Mouse (Mus musculus) embryonic facial prominence, embryonic 13.5 days (tissue): Measurements from ENCODE around the gene Tex14. TPM values are rescaled to one million over a fixed set of nuclear protein-coding genes. Genes with fewer than 3 reads are reported as not detected.

Source experiments
- ATAC-seq: fragments of 200-750 bp; cut with Nextera tagmentation; 2 replicates; pipeline ENCODE4 v1.8.0; 2017; ENCODE audit warnings: low read depth; ENCODE audit not compliant: insufficient number of reproducible peaks, insufficient read depth, low FRiP score, low TSS enrichment
- H3K27ac ChIP-seq: fragments of 300-500 bp; sonication (generic); 2 replicates; pipeline ENCODE4 v1.5.1; 2015; ENCODE audit warnings: moderate library complexity, mild to moderate bottlenecking, inconsistent platforms
- H3K27me3 ChIP-seq: fragments of 300-500 bp; sonication (generic); 2 replicates; pipeline ENCODE4 v1.6.1; 2015; ENCODE audit warnings: mild to moderate bottlenecking, inconsistent platforms
- H3K36me3 ChIP-seq: fragments of 300-500 bp; sonication (generic); 2 replicates; pipeline ENCODE4 v1.6.1; 2015; ENCODE audit warnings: mild to moderate bottlenecking, inconsistent platforms
- H3K4me1 ChIP-seq: fragments of 300-500 bp; sonication (generic); 2 replicates; pipeline ENCODE4 v1.6.1; 2015; ENCODE audit warnings: inconsistent platforms
- H3K4me2 ChIP-seq: fragments of 300-500 bp; sonication (generic); 2 replicates; pipeline ENCODE4 v1.6.1; 2015; ENCODE audit warnings: moderate library complexity, mild to moderate bottlenecking, inconsistent platforms
- H3K4me3 ChIP-seq: fragments of 300-500 bp; sonication (generic); 2 replicates; pipeline ENCODE4 v1.5.1; 2015; ENCODE audit warnings: mild to moderate bottlenecking, inconsistent platforms
- H3K9ac ChIP-seq: fragments of 300-500 bp; sonication (generic); 2 replicates; pipeline ENCODE4 v1.6.1; 2015; ENCODE audit warnings: mild to moderate bottlenecking, inconsistent platforms
- H3K9me3 ChIP-seq: fragments of 300-500 bp; sonication (generic); 2 replicates; pipeline ENCODE4 v1.6.1; 2016; ENCODE audit warnings: inconsistent platforms
- WGBS: fragments of 180-500 bp; shearing (Covaris S2); methylation state at CpG from one replicate; pipeline ENCODE4 v1.1.7; 2015; ENCODE audit warnings: mixed read lengths; 5-methylcytosine and 5-hydroxymethylcytosine counted together
- polyA plus RNA-seq: library from polyadenylated mRNA; unstranded; fragments of >200 nt; fragmentation: Nextera tagmentation; extraction: Ambion mirVana; gene quantifications from 2 replicates; pipeline ENCODE4 v1.2.1, GENCODE M21; 2015

Tex14 gene
- polyA plus RNA-seq, 1 experiment from 2014 or later, result 0.04 TPM

DNA sequence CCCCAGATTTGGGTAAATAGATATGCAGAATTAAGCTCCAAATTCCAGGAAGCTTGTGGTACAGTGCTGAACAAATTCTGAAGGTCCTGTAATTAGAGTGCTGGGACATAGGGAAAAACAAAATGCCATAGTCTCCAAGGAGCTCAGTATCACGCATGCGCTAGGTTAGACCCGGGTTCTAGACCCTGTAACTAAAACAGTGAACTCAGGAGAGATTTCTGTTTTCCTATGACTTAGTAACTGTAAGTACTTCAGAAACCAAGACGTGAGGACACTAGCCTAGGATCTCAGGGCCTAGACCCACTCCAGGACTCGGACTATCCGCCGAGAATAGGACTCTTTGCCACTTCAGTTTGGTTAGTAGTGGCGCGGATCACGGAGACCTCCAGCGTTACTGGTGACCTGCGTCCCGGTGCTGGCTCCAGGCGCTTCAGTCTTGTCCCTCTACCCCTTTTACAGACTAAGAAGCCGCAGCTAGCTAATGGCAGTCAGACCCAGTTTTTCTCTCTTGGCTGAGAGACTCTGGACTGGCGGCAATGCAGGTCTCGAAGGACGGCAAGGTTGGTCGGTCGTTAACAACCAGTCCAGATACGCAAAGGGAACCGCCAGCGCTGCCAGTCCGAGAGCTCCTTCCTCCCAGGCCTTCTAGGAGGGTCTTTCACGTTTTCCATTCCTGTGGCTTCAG lies 186.1 kb downstream of the Tex14 start:
- Histone ChIP-seq H3K9ac (peak overlapping the region; percentile 91), H3K4me1 (peaks cover 54% of the 10 kb centered on the region), H3K36me3 (0 out of 2 replicates have a peak, but pooled peaks cover 8% of the 10 kb centered on the region), H3K9me3 (no peaks in the 10 kb centered on the region), H3K27ac (peak overlapping the region; percentile 96), H3K27me3 (no peaks in the 10 kb centered on the region), H3K4me3 (peak overlapping the region; percentile 82), H3K4me2 (peak overlapping the region; percentile 81)
- no peak for ATAC-seq
- 2% methylated on average over 25 of the region's 25 CpGs for WGBS

DNA sequence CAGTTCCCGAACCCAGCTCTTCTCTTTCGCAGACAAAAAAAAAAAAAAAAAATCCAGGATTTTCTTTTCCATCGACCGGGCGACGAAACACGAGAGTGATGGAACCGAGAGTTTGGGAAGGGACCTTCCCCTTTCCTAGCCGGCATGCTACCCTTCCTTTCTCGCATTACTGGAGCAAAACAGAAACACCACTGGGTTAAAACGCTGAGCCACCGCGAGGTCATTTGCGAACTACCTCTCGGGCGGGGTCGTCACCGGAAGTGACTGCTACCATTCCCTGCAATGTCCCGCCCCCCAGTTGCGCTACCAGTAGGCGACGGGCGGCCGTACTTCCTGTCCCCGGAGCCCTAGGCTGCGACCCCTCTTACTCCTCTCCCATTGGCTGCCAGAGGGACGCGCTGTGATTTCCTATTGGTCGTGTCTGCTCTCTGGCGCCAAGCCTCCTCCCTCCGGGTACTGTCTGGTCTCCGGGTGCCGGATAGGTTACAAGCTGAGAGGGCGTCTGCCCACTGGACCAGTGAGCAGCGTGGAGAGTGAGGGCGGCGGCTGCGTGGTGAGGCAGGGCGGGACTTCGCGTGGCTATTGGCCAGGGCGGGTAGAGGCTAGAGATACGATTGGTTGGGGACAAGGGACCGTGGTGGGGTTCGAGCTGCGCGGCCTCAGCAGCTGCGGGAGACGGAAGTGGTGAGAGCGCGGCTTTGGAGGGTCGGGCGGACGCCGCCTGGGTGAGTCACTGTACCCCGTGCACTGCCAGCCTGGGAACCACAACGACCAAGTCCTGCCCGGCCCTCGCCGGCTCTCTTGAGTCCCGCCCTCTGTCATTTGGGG lies 186.9 kb downstream of the Tex14 start, which contains the start of gene Mtmr4:
TSS of gene Mtmr4 (plus strand) at position 637 of the 828 bp plus-strand sequence.
- H3K36me3 ChIP-seq, result 0 out of 2 replicates have a peak, but pooled peaks cover 8% of the 10 kb centered on the region
- peak within 1 kb of the TSS; percentile 91 for H3K9ac ChIP-seq
- ATAC-seq, result peak; percentile 98
- H3K4me2 ChIP-seq, result peak within 1 kb of the TSS; percentile 95
- no peaks in the 10 kb centered on the region for H3K27me3 ChIP-seq
- H3K4me3 ChIP-seq, result peak within 1 kb of the TSS; percentile 82
- H3K4me1 ChIP-seq, result peaks cover 62% of the 10 kb centered on the region
- H3K27ac ChIP-seq, result peak within 1 kb of the TSS; percentile 96
- no peaks in the 10 kb centered on the region for H3K9me3 ChIP-seq
- WGBS, result under 1% methylated on average over 61 of the region's 61 CpGs

DNA sequence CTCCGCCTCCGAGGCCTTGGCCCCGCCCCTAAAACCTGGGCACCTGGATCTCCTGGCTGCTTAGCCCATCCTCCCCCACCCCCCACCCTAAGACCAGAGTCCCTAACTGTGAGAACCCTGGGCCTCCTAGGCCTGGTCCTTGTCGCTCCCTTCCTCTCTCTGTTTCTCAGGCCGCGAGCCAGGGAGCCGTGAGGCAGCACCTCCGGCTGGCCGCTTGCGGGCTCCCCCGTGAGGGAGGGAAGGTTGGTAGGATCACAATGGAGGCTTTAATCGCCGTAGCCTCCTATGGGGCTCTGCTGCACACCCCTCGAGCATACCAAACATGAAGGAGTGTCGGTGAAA lies 187.5 kb downstream of the Tex14 start:
- WGBS, result under 1% methylated on average over 15 of the region's 15 CpGs
- H3K9ac ChIP-seq, result peak overlapping the region; percentile 86
- peaks cover 67% of the 10 kb centered on the region for H3K4me1 ChIP-seq
- no peak for ATAC-seq
- peaks cover 12% of the 10 kb centered on the region for H3K36me3 ChIP-seq
- peak overlapping the region; percentile 95 for H3K4me2 ChIP-seq
- no peaks in the 10 kb centered on the region for H3K9me3 ChIP-seq
- peak overlapping the region; percentile 82 for H3K4me3 ChIP-seq
- H3K27ac ChIP-seq, result peak overlapping the region; percentile 96
- no peaks in the 10 kb centered on the region for H3K27me3 ChIP-seq

DNA sequence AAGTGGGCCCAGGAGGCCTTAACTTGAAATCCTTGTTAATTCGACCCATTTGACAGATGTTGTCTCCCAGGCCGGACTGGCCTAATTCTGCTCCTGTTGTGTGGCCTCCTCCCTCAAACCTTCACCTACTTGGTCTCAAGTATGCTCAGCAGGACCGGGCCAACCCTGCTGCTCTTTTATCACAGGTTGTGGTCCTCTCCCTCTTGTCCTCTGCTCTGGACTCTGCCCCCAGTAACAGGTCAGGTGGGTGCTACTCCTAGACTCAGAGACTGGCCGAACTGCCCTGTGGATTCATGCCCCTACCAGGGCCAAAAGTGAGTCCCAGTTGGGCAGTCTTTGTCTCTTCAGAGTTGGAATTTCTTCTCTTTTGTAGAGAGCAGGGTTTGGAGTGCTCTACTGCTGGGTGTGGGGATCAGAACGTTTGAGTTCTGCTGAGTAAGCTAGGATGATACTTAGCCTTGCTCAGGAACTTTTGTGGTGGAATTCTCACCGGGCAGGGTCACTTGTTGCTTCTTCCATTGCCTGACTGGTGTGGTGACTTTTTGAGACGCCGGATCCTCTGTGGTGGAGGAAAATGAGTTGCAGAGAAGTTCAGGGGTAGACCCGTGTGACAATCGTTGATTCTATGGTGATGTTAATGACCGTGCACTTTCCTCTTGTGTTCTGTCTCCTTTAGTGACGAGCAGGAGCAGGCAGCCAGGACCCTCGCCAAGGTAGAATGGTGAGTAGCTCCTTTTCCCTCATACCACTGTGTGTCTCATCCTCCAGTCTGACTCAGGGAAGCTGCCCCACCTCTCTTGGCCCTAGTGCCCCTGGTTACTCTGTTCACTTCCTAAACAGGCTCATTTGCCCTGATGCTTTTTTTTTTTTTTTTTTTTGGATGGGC lies 188.1 kb downstream of the Tex14 start:
- H3K4me2 ChIP-seq, result peak overlapping the region; percentile 95
- H3K27me3 ChIP-seq, result no peaks in the 10 kb centered on the region
- H3K9ac ChIP-seq, result peak overlapping the region; percentile 86
- peaks cover 18% of the 10 kb centered on the region for H3K36me3 ChIP-seq
- H3K9me3 ChIP-seq, result no peaks in the 10 kb centered on the region
- H3K4me3 ChIP-seq, result peak overlapping the region; percentile 82
- H3K27ac ChIP-seq, result peak overlapping the region; percentile 96
- no peak for ATAC-seq
- 35% methylated on average over 13 of the region's 13 CpGs for WGBS
- H3K4me1 ChIP-seq, result peaks cover 67% of the 10 kb centered on the region

DNA sequence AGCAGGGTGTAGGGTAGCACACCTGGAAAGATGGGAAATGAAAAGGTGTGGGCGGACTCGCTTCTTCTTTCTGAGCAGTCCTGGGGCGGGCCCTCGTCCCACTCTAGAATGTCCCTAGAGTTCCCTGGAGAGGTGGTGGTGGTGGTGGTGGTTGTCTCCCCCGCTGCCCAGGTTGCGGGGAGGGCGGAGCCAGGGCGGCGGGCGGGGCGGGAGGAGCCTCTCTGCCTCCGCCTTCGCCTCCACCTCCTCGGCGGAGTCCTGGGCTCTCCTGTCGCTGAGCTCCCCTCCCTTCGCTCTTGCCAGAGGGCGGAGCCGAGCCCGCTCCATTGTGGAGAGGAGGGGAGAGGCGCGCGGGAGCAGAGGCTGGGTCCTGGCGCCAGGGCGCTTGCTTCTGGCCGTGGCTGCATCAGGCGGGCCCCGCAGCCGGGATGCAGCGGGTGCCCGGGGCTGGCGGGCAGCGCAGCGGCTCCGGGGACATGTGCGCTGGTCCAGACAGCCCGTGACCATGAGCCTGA lies 190.5 kb downstream of the Tex14 start:
- H3K27ac ChIP-seq, result peak overlapping the region; percentile 90
- peak overlapping the region; percentile 95 for H3K9ac ChIP-seq
- peak overlapping the region; percentile 92 for H3K4me2 ChIP-seq
- H3K9me3 ChIP-seq, result no peaks in the 10 kb centered on the region
- peaks cover 43% of the 10 kb centered on the region for H3K36me3 ChIP-seq
- H3K4me3 ChIP-seq, result peak overlapping the region; percentile 88
- peak; percentile 62 for ATAC-seq
- WGBS, result under 1% methylated on average over 32 of the region's 37 CpGs
- no peaks in the 10 kb centered on the region for H3K27me3 ChIP-seq
- peaks cover 50% of the 10 kb centered on the region for H3K4me1 ChIP-seq

DNA sequence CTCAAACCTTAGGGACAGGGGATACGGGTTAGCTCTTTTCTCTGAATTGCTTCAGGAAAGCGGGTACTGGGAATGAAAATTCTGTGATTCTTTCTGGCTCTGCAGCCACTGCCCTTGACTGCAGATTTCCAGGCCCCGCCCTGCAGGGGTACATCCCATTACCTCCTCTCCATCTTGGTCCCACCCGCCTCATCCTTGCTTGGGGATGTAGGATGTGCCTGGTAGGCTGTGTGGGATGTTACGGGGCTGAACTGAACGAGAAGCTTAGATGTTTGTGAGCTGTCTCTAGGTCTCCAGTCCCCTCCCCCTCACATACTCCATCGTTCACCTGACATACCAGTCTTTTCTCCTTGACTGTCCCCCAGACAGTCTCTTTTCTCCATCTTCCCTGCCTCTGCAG lies 191.1 kb downstream of the Tex14 start:
- Histone ChIP-seq H3K36me3 (peaks cover 49% of the 10 kb centered on the region), H3K4me2 (peak overlapping the region; percentile 92), H3K27me3 (no peaks in the 10 kb centered on the region), H3K9me3 (no peaks in the 10 kb centered on the region), H3K4me3 (peak overlapping the region; percentile 88), H3K9ac (peak overlapping the region; percentile 95), H3K27ac (peak overlapping the region; percentile 90), H3K4me1 (peaks cover 45% of the 10 kb centered on the region)
- no peak for ATAC-seq
- WGBS, result 3% methylated on average over 7 of the region's 7 CpGs

DNA sequence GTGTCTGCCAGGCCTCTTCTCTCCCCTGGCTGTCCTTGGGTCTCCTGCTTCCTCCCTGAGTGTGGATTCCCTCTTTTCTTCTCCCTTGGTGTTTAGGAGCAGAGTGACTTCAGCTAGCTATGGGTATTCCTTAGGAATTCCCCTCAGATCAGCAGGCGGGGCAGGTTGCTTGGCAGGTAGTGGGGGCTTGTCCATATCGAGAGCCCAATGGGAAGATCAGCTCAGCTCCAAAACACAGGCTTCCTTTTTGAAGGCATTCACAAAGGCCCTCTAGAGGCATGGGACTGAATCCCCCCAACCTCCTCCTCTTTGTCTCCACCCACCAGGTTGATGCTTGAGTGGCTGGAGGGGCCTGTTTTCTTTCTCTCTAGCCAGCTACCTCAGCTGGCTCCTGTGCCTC lies 191.6 kb downstream of the Tex14 start:
- 30% methylated on average over 2 of the region's 2 CpGs for WGBS
- no peak for ATAC-seq
- peaks cover 54% of the 10 kb centered on the region for H3K36me3 ChIP-seq
- peaks cover 45% of the 10 kb centered on the region for H3K4me1 ChIP-seq
- no peaks in the 10 kb centered on the region for H3K27me3 ChIP-seq
- H3K27ac ChIP-seq, result peak overlapping the region; percentile 90
- H3K4me2 ChIP-seq, result peak overlapping the region; percentile 92
- peak overlapping the region; percentile 95 for H3K9ac ChIP-seq
- no peaks in the 10 kb centered on the region for H3K9me3 ChIP-seq
- peak overlapping the region; percentile 88 for H3K4me3 ChIP-seq

DNA sequence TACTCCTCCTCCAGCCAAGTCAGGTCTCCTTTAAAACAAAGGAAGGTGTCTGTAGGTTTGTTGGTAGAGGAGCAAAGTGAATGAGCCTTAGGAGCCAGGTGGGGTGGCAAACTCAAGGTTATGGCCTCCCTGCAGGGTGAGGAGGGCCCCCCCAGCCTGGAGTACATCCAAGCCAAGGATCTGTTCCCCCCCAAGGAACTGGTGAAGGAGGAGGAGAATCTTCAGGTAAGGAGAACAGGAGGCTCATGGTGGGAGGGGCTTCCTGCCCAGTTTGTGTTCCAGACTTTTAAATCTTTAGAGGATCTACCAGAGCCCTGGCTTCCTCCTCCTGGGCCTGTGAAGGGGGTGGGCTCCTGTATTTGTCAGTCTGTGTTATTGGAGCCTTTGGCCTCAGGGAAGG lies 192.2 kb downstream of the Tex14 start:
- H3K4me3 ChIP-seq, result no peak overlapping the region
- H3K36me3 ChIP-seq, result peaks cover 59% of the 10 kb centered on the region
- no peak overlapping the region for H3K27ac ChIP-seq
- H3K4me2 ChIP-seq, result no peak overlapping the region
- H3K9ac ChIP-seq, result peak overlapping the region; percentile 7; the same call in 1 of the 2 replicates
- no peak for ATAC-seq
- H3K9me3 ChIP-seq, result no peaks in the 10 kb centered on the region
- H3K27me3 ChIP-seq, result no peaks in the 10 kb centered on the region
- peaks cover 45% of the 10 kb centered on the region for H3K4me1 ChIP-seq

DNA sequence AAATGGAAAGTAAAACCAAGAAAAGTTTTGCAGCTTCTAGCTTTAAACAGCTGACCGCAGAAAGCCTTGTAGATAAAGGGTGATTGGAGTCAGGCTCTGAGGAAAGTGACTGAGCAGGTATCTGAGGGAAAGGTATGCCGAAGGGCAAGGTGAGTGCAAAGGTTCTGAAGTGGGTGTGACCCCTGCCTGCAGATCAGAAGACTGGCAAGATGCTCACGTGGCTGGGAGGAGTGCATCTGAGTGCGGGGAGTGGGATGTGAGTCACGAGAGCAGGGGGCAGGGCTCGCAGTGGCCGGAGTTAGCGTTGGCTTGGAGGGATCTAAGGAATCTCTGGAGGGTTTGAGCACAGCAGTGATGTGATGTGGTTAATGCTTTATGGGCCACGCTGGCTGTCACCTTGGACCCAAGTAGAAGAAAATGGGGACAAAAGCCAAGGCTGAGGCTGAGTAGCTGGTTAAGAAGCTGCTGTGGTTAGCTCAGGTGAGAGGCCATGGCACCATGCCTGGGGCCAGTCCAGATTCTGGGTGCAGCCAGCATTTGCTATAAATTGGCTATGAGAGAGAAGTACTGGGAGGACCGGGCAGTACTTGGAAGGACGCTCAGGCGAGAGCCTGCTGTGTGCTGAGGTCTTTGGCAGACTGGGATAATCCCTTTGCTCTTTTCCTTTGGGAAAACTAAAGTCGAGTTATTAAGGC lies 194.7 kb downstream of the Tex14 start:
- Histone ChIP-seq H3K9me3 (no peaks in the 10 kb centered on the region), H3K36me3 (peaks cover 76% of the 10 kb centered on the region), H3K4me1 (peaks cover 24% of the 10 kb centered on the region), H3K9ac (no peak overlapping the region), H3K27me3 (no peaks in the 10 kb centered on the region), H3K27ac (no peak overlapping the region), H3K4me2 (no peak overlapping the region), H3K4me3 (no peak overlapping the region)
- no peak for ATAC-seq
- 88% methylated on average over 13 of the region's 13 CpGs for WGBS

DNA sequence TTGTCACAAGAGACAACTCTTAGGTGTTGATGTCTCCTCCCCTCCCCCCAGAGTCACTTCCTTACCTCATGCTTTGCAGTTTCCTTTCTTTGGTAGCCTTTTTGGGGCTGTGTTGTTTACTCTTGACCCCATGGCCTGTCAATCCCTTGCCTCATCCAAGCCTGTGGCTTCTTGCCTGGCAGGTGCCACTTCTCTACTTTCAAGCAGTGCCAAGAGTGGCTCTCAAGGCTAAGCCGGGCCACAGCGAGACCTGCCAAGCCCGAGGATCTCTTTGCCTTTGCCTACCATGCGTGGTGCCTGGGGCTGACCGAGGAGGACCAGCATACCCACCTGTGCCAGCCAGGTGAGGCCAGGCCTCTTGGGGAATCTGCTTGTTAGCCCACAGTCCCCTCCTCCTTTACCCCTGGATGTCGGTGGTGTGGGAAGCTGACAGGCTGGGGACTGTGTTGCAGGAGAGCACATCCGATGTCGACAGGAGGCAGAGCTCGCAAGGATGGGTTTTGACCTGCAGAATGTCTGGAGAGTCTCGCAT lies 195.5 kb downstream of the Tex14 start:
- 93% methylated on average over 10 of the region's 10 CpGs for WGBS
- H3K4me3 ChIP-seq, result no peak overlapping the region
- no peak overlapping the region for H3K9ac ChIP-seq
- ATAC-seq, result no peak
- no peak overlapping the region for H3K27ac ChIP-seq
- H3K4me2 ChIP-seq, result no peak overlapping the region
- H3K36me3 ChIP-seq, result peaks cover 85% of the 10 kb centered on the region
- H3K9me3 ChIP-seq, result no peaks in the 10 kb centered on the region
- H3K27me3 ChIP-seq, result no peaks in the 10 kb centered on the region
- peaks cover 16% of the 10 kb centered on the region for H3K4me1 ChIP-seq
